Mouse (Mus musculus): ENCODE measurements around the gene Eps8.

Gene Eps8

GRCm38 (mm10) chr6:137570019-137570418 lies 84.7 kb downstream of the Eps8 start:
- DNase-seq (ENCODE audit: low read depth, low spot score), result no peak

GRCm38 (mm10) chr6:137569071-137569470 lies 85.6 kb downstream of the Eps8 start:
- no peak for DNase-seq (ENCODE audit: low read depth, low spot score)

- DNase-seq (ENCODE audit: low read depth, low spot score), result no peak
Observed at GRCm38 (mm10) chr6:137565890-137566289, 88.8 kb downstream of the Eps8 start.

GRCm38 (mm10) chr6:137565454-137565853 lies 89.2 kb downstream of the Eps8 start:
- DNase-seq (ENCODE audit: low read depth, low spot score), result no peak

- no peak for DNase-seq (ENCODE audit: low read depth, low spot score)
Observed at GRCm38 (mm10) chr6:137560358-137560859, 94.3 kb downstream of the Eps8 start.

GRCm38 (mm10) chr6:137558840-137559239 lies 95.8 kb downstream of the Eps8 start:
- DNase-seq (ENCODE audit: low read depth, low spot score), result peak; percentile 18

GRCm38 (mm10) chr6:137557671-137558070 lies 97.0 kb downstream of the Eps8 start:
- DNase-seq (ENCODE audit: low read depth, low spot score), result peak; percentile 45

GRCm38 (mm10) chr6:137557159-137557558 lies 97.5 kb downstream of the Eps8 start:
- DNase-seq (ENCODE audit: low read depth, low spot score), result no peak

- DNase-seq (ENCODE audit: low read depth, low spot score), result no peak
Observed at GRCm38 (mm10) chr6:137556636-137557035, 98.0 kb downstream of the Eps8 start.

GRCm38 (mm10) chr6:137550181-137550580 lies 104.5 kb downstream of the Eps8 start:
- no peak for DNase-seq (ENCODE audit: low read depth, low spot score)

- DNase-seq (ENCODE audit: low read depth, low spot score), result no peak
Observed at GRCm38 (mm10) chr6:137548613-137549012, 106.1 kb downstream of the Eps8 start.

- DNase-seq (ENCODE audit: low read depth, low spot score), result no peak
Observed at GRCm38 (mm10) chr6:137547555-137547954, 107.1 kb downstream of the Eps8 start.

GRCm38 (mm10) chr6:137546101-137546500 lies 108.6 kb downstream of the Eps8 start:
- no peak for DNase-seq (ENCODE audit: low read depth, low spot score)

GRCm38 (mm10) chr6:137545341-137545740 lies 109.3 kb downstream of the Eps8 start:
- DNase-seq (ENCODE audit: low read depth, low spot score), result no peak

GRCm38 (mm10) chr6:137542231-137543152 lies 112.2 kb downstream of the Eps8 start:
- DNase-seq (ENCODE audit: low read depth, low spot score), result no peak

- peak; percentile 60 for DNase-seq (ENCODE audit: low read depth, low spot score)
Observed at GRCm38 (mm10) chr6:137541216-137542176, 113.2 kb downstream of the Eps8 start.

GRCm38 (mm10) chr6:137540800-137541199 lies 113.9 kb downstream of the Eps8 start:
- no peak for DNase-seq (ENCODE audit: low read depth, low spot score)

GRCm38 (mm10) chr6:137540346-137540745 lies 114.3 kb downstream of the Eps8 start:
- DNase-seq (ENCODE audit: low read depth, low spot score), result no peak

GRCm38 (mm10) chr6:137539219-137539618 lies 115.5 kb downstream of the Eps8 start:
- DNase-seq (ENCODE audit: low read depth, low spot score), result no peak

GRCm38 (mm10) chr6:137532758-137533157 lies 121.9 kb downstream of the Eps8 start:
- DNase-seq (ENCODE audit: low read depth, low spot score), result no peak

GRCm38 (mm10) chr6:137525769-137526168 lies 128.9 kb downstream of the Eps8 start:
- no peak for DNase-seq (ENCODE audit: low read depth, low spot score)

- no peak for DNase-seq (ENCODE audit: low read depth, low spot score)
Observed at GRCm38 (mm10) chr6:137520343-137520704, 134.4 kb downstream of the Eps8 start.
